Mouse (Mus musculus): ENCODE measurements around the gene Stk10.

DNA sequence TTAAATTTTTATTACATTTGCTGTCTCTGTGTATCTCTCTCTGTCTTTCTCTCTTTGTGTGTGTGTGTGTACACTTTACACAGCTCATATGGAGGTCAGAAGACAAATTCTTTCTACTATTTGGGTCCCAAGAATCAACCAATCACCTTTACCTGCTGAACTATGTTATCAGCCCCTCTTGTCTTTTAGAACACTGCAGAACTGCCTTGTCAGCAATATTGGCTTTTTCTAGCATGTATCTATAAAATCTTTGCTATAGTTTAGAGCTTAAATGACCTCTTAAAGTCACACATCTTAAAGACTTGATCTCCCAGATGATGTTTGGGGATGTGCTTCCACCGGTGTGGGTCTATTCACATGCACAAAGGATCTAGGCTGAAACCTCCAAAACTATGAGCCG, 42.0 kb upstream of the Stk10 start:
- TF ChIP-seq CTCF (IDR thresholded peaks at IDR 0.05; ENCODE audit: borderline replicate concordance, extremely low read depth, insufficient read depth, insufficient read length) (no peak), POLR2A (IDR thresholded peaks at IDR 0.05; ENCODE audit: borderline replicate concordance, extremely low read depth, insufficient read depth, insufficient read length, poor library complexity, severe bottlenecking) (no peak)

All from brain, embryonic 14.5 days (tissue).